Mouse (Mus musculus): Measurements from ENCODE around the gene Slc6a21. TPM values are rescaled to one million over a fixed set of nuclear protein-coding genes. Genes with fewer than 3 reads are reported as not detected.

Slc6a21 gene
- polyA plus RNA-seq, 1 experiment: 0.43 TPM

DNA sequence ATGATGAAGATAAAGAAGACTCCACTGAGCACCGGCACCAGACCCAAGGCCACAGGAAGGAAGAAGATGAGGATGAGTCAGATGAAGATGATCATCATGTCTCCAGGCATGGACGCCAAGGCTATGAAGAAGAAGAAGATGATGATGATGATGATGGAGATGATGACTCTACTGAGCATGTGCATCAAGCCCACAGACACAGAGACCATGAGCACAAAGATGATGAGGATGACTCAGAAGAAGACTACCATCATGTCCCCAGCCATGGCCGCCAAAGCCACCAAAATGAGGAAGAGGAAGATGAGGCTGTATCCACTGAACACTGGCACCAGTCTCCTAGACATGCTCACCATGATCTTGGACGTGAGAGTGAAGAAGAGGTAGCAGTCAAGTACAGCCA, 59.0 kb downstream of the Slc6a21 start:
- Histone ChIP-seq H3K27ac (ENCODE audit: insufficient read depth, low read length) (no peak overlapping the region), H3K36me3 (ENCODE audit: control insufficient read depth, insufficient read depth, low read length) (no peaks in the 10 kb centered on the region), H3K4me3 (ENCODE audit: extremely low read depth, insufficient read depth, insufficient read length) (no peak overlapping the region), H3K27me3 (ENCODE audit: control insufficient read depth, insufficient read depth, low read length) (peaks cover 15% of the 10 kb centered on the region), H3K4me1 (ENCODE audit: control insufficient read depth, insufficient read depth, insufficient read length) (peaks cover 28% of the 10 kb centered on the region; the same call in 1 of the 2 replicates)
- WGBS: 68% methylated on average over 4 of the region's 4 CpGs
- no peak for TF ChIP-seq CTCF (IDR thresholded peaks at IDR 0.05; ENCODE audit: extremely low read depth, insufficient read depth, insufficient read length, insufficient replicate concordance)
- TF ChIP-seq POLR2A (IDR thresholded peaks at IDR 0.05; ENCODE audit: low read depth, low read length): no peak
- no peak for DNase-seq (ENCODE audit: low read depth in 1 of 2, low spot score in 2 of 2)

DNA sequence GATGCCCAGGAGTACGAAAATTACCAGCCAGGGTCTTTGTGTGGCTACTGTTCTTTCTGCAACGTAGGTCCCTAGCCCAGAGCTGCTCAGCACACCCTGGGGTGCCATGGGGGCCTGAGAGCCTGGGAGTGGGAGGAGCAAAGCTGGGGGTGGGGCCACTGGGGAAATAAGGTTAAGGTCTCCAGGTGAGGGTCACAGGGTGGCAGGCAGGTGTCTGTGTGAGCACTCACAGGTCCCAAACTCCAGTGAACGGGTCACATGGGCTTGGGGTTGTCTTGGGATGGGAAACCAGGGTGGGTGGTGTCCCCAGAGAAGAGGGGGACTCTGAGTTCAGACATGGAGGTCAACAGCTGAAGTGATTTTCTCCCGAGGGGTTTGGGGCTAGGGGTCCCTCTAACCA, 60.2 kb downstream of the Slc6a21 start:
- 19% methylated on average over 4 of the region's 4 CpGs for WGBS
- peaks cover 15% of the 10 kb centered on the region for H3K27me3 ChIP-seq (ENCODE audit: control insufficient read depth, insufficient read depth, low read length)
- H3K27ac ChIP-seq (ENCODE audit: insufficient read depth, low read length): no peak overlapping the region
- DNase-seq (ENCODE audit: low read depth in 1 of 2, low spot score in 2 of 2): no peak
- H3K4me3 ChIP-seq (ENCODE audit: extremely low read depth, insufficient read depth, insufficient read length): no peak overlapping the region
- TF ChIP-seq POLR2A (IDR thresholded peaks at IDR 0.05; ENCODE audit: low read depth, low read length) (no peak), CTCF (IDR thresholded peaks at IDR 0.05; ENCODE audit: extremely low read depth, insufficient read depth, insufficient read length, insufficient replicate concordance) (no peak)
- no peaks in the 10 kb centered on the region for H3K36me3 ChIP-seq (ENCODE audit: control insufficient read depth, insufficient read depth, low read length)
- H3K4me1 ChIP-seq (ENCODE audit: control insufficient read depth, insufficient read depth, insufficient read length): peaks cover 28% of the 10 kb centered on the region; the same call in 1 of the 2 replicates

DNA sequence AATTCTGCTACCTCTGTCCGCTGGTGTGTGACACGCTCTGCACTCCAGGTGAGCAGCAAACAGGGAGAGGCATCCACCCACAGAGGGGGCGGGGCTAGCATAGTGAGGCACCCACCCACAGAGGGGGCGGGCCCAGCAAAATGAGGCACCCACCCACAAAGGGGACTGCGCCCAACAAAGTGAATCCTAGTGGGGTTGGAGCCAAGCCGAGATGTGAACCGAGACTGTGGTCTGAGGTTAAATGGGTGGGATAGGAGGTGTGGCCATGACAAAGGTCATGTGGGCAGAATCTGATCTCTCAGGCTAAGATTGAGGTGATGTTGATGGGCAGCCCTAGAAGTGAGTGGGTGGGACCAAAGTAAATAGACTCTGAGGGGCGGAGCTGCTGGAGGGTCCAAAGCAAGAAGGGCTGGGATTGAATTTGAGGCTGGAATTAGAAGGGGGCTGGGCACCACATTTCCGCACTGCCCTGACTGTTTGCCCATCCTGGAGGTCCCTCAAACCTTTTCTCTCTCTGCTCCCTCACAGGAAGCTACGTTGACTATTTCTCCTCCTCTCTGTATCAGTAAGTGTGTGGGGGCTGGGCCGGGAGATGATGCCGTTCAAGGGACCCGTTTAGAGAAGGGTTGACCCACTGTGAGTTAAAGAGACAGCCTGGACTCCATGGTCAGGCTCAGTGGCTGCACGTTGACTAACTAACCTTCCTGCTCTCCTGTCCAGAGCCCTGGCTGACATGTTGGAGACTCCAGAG, 61.0 kb downstream of the Slc6a21 start:
- H3K27me3 ChIP-seq (ENCODE audit: control insufficient read depth, insufficient read depth, low read length): peaks cover 15% of the 10 kb centered on the region
- H3K4me1 ChIP-seq (ENCODE audit: control insufficient read depth, insufficient read depth, insufficient read length): peaks cover 24% of the 10 kb centered on the region; the same call in 1 of the 2 replicates
- no peaks in the 10 kb centered on the region for H3K36me3 ChIP-seq (ENCODE audit: control insufficient read depth, insufficient read depth, low read length)
- no peak overlapping the region for H3K27ac ChIP-seq (ENCODE audit: insufficient read depth, low read length)
- TF ChIP-seq POLR2A (IDR thresholded peaks at IDR 0.05; ENCODE audit: low read depth, low read length) (no peak), CTCF (IDR thresholded peaks at IDR 0.05; ENCODE audit: extremely low read depth, insufficient read depth, insufficient read length, insufficient replicate concordance) (no peak)
- no peak overlapping the region for H3K4me3 ChIP-seq (ENCODE audit: extremely low read depth, insufficient read depth, insufficient read length)
- 7% methylated on average over 14 of the region's 14 CpGs for WGBS
- DNase-seq (ENCODE audit: low read depth in 1 of 2, low spot score in 2 of 2): peak in 1 of 2 experiments; percentile 22

Other genes with a start within 250 kb of the Slc6a21 start
- gene Prr12, start 224.6 kb upstream of the Slc6a21 start, polyA plus RNA-seq (2012; rRNA removed): 16.1 TPM in 2 replicates
- 67.9 and 95.7 TPM in 2 replicates for gene Nosip, start 215.1 kb upstream of the Slc6a21 start, polyA plus RNA-seq (2012; rRNA removed)
- gene Prrg2, start 214.8 kb upstream of the Slc6a21 start, polyA plus RNA-seq (2012; rRNA removed): 19.9 and 27.6 TPM in 2 replicates
- gene Rcn3, start 185.3 kb upstream of the Slc6a21 start, polyA plus RNA-seq (2012; rRNA removed): 96.5 and 100 TPM in 2 replicates
- 64.4 and 75.4 TPM in 2 replicates for gene Fcgrt, start 173.7 kb upstream of the Slc6a21 start, polyA plus RNA-seq (2012; rRNA removed)
- 273 and 325 TPM in 2 replicates for gene Rps11, start 153.1 kb upstream of the Slc6a21 start, polyA plus RNA-seq (2012; rRNA removed)
- 1,860 and 2,797 TPM in 2 replicates for gene Rpl13a, start 148.8 kb upstream of the Slc6a21 start, polyA plus RNA-seq (2012; rRNA removed)
- 0.28 and 0.70 TPM in 2 replicates for gene Gm45713, start 141.3 kb upstream of the Slc6a21 start, polyA plus RNA-seq (2012; rRNA removed)
- gene Flt3l, start 141.1 kb upstream of the Slc6a21 start, polyA plus RNA-seq (2012; rRNA removed): 183 and 197 TPM in 2 replicates
- 45.2 and 48.7 TPM in 2 replicates for gene Pih1d1, start 123.2 kb upstream of the Slc6a21 start, polyA plus RNA-seq (2012; rRNA removed)
- gene Aldh16a1, start 122.9 kb upstream of the Slc6a21 start, polyA plus RNA-seq (2012; rRNA removed): 93.0 and 114 TPM in 2 replicates
- gene Slc17a7, start 113.6 kb upstream of the Slc6a21 start, polyA plus RNA-seq (2012; rRNA removed): 0.05 and 0.06 TPM in 2 replicates
- not detected in 2 replicates for gene Gfy, start 97.9 kb upstream of the Slc6a21 start, polyA plus RNA-seq (2012; rRNA removed)
- not detected in 2 replicates for gene Pth2, start 96.5 kb upstream of the Slc6a21 start, polyA plus RNA-seq (2012; rRNA removed)
- 0.16 and 0.20 TPM in 2 replicates for gene Ccdc155, start 72.6 kb upstream of the Slc6a21 start, polyA plus RNA-seq (2012; rRNA removed)
- gene Dkkl1, start 65.4 kb upstream of the Slc6a21 start, polyA plus RNA-seq (2012; rRNA removed): 2.1 and 2.8 TPM in 2 replicates
- 10.6 and 12.1 TPM in 2 replicates for gene Tead2, start 61.8 kb upstream of the Slc6a21 start, polyA plus RNA-seq (2012; rRNA removed)
- gene Cd37, start 38.4 kb upstream of the Slc6a21 start, polyA plus RNA-seq (2012; rRNA removed): 1,116 and 1,582 TPM in 2 replicates
- not detected in 2 replicates for gene Slc6a16, start 36.4 kb upstream of the Slc6a21 start, polyA plus RNA-seq (2012; rRNA removed)
- 7.9 and 10.0 TPM in 2 replicates for gene Trpm4, start 56.3 kb downstream of the Slc6a21 start, polyA plus RNA-seq (2012; rRNA removed)
- 0.04 and 0.09 TPM in 2 replicates for gene Hrc, start 57.8 kb downstream of the Slc6a21 start, polyA plus RNA-seq (2012; rRNA removed)
- gene Ppfia3, start 89.5 kb downstream of the Slc6a21 start, polyA plus RNA-seq (2012; rRNA removed): 0.22 and 0.27 TPM in 2 replicates
- 0.90 and 2.1 TPM in 2 replicates for gene Lin7b, start 93.1 kb downstream of the Slc6a21 start, polyA plus RNA-seq (2012; rRNA removed)
- gene Snrnp70, start 118.2 kb downstream of the Slc6a21 start, polyA plus RNA-seq (2012; rRNA removed): 273 and 277 TPM in 2 replicates
- 0.04 and 0.05 TPM in 2 replicates for gene Kcna7, start 128.1 kb downstream of the Slc6a21 start, polyA plus RNA-seq (2012; rRNA removed)
- 0.12 and 0.33 TPM in 2 replicates for gene Ntf5, start 136.2 kb downstream of the Slc6a21 start, polyA plus RNA-seq (2012; rRNA removed)
- not detected in 2 replicates for gene Lhb, start 143.3 kb downstream of the Slc6a21 start, polyA plus RNA-seq (2012; rRNA removed)
- gene Gys1, start 157.3 kb downstream of the Slc6a21 start, polyA plus RNA-seq (2012; rRNA removed): 12.4 and 14.4 TPM in 2 replicates
- gene Ruvbl2, start 160.6 kb downstream of the Slc6a21 start, polyA plus RNA-seq (2012; rRNA removed): 55.3 and 56.0 TPM in 2 replicates
- gene Ftl1, start 182.4 kb downstream of the Slc6a21 start, polyA plus RNA-seq (2012; rRNA removed): 2,804 and 3,579 TPM in 2 replicates
- gene Bax, start 189.4 kb downstream of the Slc6a21 start, polyA plus RNA-seq (2012; rRNA removed): 129 and 163 TPM in 2 replicates
- gene Tulp2, start 204.4 kb downstream of the Slc6a21 start, polyA plus RNA-seq (2012; rRNA removed): 0.04 and 0.49 TPM in 2 replicates
- 0.13 TPM in 1 of 2 replicates, not detected in the other for gene Gm45808, start 209.3 kb downstream of the Slc6a21 start, polyA plus RNA-seq (2012; rRNA removed)
- gene Dhdh, start 211.3 kb downstream of the Slc6a21 start, polyA plus RNA-seq (2012; rRNA removed): 1.5 and 1.6 TPM in 2 replicates
- 171 and 188 TPM in 2 replicates for gene Nucb1, start 232.9 kb downstream of the Slc6a21 start, polyA plus RNA-seq (2012; rRNA removed)
- gene Ppp1r15a, start 248.8 kb downstream of the Slc6a21 start, polyA plus RNA-seq (2012; rRNA removed): 99.5 and 119 TPM in 2 replicates
- gene Plekha4, start 248.8 kb downstream of the Slc6a21 start, polyA plus RNA-seq (2012; rRNA removed): 6.5 and 7.2 TPM in 2 replicates

Measured in spleen, adult 2 months (tissue).